Mouse (Mus musculus): ENCODE measurements at regions not wholly inside any gene's neighbourhood (a gene's known extent, or its start where the extent isn't known, plus 50 kb on each side); places are given as distances from the start of the nearest gene placed in this dataset.

DNA sequence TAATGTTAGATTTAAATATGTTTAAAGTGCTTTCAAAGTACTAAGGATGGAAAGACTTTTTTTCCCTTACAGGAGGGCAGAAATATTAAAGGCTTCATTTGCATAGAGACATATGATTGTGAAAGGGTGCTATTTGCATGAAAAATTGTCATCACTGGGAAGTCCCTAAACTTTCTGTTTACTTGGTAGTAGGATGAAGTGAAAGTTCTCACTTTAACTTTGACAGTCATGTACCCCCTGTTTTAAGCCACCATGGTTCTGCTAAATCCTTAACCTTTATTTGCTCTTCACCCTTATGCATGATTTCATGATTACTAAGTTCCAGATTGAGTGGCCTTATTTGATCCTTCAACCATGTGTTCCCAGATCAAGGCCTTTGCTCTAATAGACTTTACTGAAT is 132.6 kb upstream of the Egfl6 start:
- no peak for DNase-seq

DNA sequence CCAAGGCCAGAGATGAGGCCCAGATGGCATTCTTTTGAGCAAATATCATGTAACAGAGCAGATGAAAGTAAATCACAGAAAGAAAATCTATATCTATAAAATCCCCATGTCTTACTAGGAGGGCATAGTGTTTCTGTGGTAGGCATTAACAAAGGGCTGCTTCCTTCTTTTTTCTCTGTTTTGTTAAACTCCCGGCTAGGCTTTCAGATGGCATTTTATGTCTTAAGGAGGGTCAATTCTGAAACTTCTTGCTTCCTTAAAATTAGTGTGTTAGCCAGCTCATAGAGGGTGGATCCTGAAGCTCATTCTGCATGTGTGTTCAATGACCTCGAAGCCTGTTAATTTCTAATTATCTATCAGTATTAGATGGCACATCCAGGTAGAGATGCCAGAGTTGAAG is 123.8 kb upstream of the Egfl6 start:
- no peak for DNase-seq

DNA sequence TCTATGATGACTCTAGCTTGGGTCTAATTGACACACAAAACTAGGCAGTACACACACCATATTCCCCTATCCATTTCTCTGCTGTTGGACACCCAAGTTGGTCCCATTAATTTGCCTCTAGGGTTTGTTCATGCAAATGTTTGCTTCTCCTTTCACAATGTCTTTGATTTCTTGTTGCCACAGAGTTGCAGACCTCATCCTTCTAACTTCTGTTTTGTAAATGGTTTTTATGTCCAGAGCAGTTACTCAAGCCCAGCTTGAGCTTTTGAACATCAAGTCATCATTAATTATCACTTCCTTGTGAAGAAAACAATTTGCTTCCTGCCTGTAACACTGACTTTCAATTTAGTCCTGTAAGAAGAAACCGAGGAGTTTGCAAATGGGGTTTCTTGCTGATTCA is 122.6 kb upstream of the Egfl6 start:
- no peak for DNase-seq

DNA sequence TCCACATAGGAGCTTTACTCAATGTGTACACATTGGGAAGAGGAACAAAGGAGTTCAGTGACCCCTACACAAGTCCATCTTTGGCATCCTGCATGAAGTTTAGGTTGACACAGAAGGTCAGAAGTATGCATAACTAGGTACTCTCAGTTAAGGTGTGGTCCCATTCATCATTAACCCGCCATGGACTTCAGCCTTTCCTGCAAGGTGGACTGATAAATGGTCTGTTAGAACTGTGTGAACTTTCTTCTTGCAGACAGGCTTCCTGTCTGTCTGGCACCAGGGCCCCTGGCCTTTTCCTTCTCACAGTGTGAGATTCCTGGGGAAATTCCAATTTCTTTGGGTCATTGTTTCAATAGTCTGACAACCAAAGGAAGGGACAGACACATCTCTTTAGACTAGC is 121.5 kb upstream of the Egfl6 start:
- no peak for DNase-seq

DNA sequence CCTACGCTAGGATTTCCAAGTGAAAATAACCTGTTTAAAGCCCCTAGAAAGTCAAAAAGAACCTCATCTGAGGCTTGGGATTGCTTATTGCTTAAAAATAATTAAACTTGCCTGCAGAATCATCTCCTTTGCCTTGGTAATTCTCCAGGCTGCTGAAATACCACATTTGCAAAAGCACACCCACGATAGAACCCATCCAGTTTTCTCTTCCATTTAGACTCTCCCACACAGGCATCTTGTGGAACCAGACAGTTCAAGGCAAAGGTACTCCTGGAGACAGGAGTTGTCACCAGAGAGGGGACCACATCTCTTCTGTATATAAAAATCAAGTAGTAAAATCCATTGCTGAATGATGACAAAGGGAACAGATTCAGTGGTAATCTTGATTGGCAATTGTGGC is 118.8 kb upstream of the Egfl6 start:
- no peak for DNase-seq

DNA sequence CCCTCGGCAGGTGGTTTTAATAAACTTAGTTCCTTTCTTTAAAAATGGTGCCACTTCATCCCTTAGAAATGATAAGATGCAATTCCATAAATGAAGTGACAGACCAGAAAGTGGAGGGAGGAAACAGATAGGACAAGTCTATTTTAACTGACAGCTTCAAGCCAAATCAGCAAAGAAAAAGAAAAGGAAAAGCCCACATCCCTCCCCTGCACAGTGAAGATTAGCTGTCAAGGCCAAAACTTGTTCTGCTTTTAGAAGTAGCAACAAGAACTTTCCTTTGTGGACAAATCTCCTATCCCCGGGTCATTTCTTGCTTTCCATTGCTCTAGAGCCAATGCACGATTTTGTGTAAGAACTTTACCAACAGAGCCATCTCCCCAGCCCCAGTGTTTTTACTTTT is 108.7 kb upstream of the Egfl6 start:
- no peak for DNase-seq

DNA sequence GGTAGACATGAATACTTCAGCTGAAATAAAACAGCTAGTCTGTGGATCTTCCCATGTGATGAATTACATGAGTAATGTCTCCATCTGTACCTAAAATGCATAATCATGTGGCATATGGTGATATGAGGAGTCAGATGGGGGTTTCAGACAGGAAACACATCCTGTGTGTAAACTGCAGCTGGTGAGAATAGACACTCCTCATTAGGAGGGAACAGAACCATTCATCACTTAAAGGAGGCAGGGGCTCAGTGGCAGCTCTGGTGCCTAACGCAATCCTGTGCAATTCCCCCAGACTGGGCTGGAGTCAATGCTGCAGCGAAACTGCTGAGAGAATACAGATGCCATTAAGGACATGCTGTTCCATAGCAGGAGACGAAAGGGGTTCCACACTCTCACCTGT is 103.3 kb upstream of the Egfl6 start:
- DNase-seq: no peak

DNA sequence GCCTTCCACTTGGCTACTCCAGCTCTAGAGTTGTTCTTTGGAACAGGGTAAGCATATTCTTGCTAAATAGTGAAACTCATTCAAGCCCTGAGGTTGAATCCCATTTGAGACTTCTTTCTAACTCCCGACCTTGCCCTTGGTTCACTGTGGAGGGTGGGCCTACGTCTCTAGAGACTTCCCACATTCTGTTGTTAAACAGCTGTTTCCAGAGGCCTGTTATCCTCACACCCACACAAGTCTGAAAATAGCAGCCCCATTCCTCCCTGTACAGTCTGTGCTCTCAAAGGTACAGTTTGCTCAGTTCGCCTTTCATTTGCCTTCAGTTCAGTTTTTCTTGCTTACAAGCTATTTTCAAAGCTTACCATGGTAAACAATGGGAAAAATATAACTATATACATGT is 87.9 kb upstream of the Egfl6 start:
- DNase-seq: no peak

DNA sequence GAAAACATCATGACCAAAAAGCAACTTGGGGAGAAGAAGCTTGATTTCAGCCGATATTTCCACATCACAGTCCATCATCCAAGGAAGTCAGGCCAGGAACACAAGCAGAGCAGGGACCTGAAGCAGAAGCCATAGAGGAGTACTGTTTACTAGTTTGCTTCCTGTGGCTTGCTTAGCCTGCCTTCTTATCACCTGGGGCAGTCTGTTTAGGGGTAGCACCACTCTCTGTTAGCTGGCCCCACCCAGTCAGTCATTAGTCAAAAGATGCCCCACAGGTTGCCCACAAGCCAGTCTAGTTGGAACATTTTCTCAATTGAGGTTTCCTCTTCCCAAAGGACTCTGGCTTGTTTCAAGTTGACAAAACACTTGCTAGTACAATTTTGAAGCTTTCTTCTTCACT is 87.1 kb upstream of the Egfl6 start:
- no peak for DNase-seq

DNA sequence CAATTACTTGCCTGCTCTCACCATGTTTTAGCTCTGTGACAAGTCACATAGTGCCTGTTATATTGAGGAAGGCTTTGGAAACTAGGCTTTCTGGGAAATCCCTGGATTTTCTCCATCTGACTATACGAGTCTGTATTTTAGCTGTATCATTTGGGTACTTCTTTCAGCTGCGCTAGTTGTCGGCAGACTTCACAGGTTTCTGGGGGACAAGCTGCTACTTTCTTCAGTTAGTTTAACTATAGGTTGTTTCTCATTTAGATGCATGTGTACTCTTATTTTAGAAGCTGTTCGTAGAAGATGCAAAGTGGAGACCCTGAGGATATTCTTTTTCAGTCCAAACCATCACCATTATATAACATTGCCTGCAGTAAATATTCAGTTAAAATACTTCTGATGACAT is 86.3 kb upstream of the Egfl6 start:
- no peak for DNase-seq

DNA sequence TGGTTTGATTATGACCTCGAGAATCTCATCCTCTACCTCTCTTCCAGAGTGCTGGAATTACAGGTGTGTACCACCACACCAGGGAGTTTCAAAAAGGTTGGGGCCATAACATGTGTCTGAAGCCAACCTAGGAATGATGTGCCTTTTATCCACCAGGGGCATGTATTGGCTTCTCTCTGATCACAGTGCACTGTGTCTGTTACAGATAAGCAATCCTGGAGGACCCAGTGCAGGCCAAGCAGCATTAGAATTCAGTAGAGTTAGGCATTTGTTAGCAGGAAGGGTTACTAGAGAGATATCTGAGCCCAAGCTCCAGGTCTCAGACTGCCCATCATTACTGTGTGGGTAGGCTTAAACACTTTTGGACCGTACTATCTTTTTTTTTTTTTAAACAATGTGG is 80.8 kb upstream of the Egfl6 start:
- no peak for DNase-seq

DNA sequence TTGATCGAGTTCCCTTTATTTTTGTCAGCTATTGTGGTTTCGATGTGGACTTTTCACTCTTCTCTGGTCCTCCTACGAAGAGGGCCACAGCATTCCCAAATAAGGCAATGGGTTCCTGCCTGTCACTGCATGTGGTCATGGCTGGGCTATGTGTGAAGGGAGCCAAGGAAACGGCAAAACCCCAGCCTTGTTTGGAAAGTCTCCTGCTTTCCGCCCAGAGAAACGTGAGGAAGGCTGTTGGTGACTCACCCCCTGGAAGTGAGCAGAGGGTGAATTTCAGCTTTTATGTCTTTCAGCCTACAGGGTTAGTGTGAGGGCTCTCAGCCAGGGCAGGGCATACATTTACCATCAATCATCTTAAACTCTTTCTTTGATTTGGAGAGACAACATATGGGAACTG is 76.3 kb upstream of the Egfl6 start:
- DNase-seq: peak; percentile 29 to 39

DNA sequence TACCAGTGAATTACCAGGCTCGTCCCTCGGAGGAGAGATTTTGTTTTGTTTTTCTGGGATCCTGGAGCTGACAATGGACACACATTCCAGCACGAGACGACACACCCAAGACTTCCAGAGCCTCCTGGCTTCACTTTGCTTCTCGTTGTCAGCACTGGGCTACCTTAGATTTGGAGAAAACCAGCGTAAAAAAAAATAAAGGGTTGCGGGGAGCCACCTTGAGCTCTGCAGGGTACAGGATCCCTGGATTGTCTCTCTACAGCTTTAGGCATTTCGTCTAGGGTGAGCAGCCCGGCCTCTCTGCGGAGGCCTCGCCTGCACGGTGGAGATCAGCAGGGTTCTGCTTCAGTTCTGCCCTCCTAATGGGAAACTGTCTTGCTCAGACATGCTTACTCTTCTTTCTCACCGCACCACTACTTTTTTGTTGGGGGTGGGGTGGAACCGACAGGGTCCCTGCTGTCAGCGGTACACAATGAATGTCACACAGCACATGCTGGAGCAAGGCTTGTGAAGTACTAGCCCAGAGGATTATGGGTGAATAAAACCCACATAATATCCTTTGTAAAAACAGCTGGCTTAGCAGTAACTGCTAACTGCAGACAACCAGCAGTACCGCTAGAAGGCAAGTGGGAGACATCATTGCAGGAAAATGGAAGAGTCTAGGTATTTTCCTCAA is 75.7 kb upstream of the Egfl6 start:
- peak; percentile 23 to 76 for DNase-seq

DNA sequence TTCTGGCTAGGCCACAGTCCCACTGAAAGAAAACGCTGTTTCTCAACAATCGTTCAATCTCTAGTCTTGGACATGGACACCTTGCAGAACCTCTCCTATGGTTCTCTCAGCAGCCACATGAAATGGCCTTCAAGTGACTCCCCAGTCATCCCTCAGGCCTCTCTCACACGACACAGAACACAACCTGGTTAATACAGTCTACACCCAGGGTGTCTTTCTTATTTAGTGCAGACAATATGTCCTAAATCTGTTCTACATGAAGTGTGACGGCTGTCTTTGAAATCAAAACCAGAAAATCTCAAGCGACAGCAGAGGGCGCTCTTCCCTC is 75.2 kb upstream of the Egfl6 start:
- peak in 1 of 2 experiments; percentile 82 for DNase-seq

DNA sequence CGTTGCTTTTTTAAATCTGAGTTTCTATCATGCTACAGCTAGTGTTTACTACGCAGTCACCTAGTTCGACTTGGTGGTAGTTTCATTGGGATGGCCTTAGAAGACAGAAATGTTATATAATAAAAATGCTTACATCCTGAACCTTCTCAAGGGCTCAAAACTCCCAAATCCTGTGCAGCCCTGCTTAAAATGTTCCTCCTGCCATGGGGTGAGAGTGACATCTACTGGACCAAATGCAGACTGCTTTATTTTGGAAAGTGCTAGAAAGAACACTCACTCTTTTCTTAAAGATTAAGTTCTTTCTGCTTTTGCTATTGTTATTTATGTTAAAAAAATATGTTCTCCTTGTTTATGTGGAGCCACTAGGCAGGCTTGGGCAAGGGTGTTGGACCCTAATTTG is 66.9 kb upstream of the Egfl6 start:
- peak; percentile 25 to 46 for DNase-seq

DNA sequence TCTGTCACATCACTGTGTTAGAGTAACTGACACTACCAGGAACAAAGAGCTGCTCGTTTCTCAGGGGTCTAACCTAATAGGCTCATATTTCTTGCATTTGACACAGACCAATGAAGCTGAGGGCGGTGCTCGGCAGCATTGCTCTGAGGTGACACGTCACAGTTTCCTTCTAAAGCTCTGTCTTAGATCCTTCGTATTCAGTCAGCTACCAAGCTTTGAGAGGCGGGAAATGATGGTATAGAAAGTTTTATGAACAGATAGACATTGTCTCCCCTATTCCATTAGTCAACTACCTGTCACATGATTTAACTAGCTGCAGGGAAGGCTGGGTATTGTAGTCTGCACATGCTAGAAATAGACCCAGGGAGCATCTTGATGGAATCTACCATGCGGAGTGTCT is 60.2 kb upstream of the Egfl6 start:
- DNase-seq: no peak

DNA sequence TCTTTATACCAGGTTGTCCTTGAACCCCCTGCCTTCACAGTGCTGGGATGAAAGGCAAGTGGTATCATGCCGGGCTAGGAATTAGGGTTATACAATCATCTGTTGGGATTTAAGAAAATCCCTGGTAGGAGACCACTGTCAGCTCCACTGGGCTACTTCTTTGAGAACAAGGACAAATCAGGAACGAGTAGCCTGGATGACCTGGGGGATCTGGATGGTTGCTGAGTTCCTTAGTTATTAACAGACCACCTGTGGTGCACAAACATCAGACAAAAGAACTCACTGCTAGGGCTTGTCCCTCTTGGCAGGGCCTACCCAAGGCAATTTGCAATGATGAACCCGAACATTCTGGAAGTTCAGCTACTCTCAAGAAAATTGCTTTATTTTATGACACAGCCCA is 55.7 kb upstream of the Egfl6 start:
- no peak for DNase-seq

DNA sequence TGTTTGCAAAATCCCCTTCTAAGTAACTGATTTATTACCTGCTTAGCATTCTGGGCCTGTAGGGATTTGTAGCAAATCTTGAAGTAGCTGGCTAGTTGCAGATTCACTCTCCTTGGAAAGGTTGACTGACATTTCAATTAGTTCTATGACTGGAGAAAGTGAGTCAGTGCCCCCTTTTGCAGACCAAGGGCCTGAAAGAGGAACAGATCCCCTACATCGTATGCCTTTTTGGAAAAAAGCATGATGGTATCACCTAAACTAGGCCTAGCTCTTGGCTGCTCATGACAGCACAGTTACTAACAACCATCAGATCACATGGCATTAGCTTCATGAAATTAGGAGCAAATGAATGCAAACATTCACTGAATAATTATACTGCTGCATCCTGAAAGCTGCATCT is 54.7 kb upstream of the Egfl6 start:
- DNase-seq: no peak

Measured in cerebellum, postnatal 25 days (tissue).